Mouse (Mus musculus): ENCODE measurements around the gene Mpnd. TPM values are rescaled to one million over a fixed set of nuclear protein-coding genes. Genes with fewer than 3 reads are reported as not detected.
A peak's percentile ranks its signal among the peaks of the same experiment; 100 is the strongest.

The Mpnd gene
- polyA plus RNA-seq, 1 experiment: 51.1 TPM

DNA sequence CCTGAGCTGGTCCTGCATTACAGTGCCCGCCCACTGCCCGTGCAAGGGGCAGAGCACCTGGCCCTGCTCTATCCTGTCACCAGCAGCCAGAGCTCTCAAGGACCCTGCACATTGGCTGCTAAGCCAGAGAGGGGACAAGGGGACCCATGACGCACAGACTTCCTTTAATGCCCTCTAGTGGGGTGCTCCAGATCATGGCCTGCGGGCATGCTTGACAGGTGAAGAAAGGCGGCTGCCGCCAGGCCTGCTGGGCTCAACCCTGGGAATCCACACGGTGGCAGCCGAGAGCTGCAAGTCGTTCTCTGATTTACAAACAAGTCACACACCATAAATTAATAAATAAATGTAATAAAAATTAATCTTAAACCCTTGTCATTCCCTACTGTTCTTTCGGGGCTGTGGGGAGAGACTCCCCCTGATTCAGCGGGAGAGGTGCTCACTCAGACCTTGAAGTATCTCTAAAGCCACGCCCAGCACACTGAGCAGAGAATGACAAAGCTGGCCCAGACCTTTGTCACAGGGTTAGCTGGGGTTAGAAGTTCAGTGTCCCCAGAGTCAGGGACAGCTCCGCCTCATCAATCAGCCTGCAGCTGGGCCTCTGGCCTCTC is 29.2 kb upstream of the Mpnd start:
- no peak overlapping the region for H3K4me3 ChIP-seq (ENCODE audit: insufficient read depth, low read length)
- TF ChIP-seq CTCF (IDR thresholded peaks at IDR 0.05; ENCODE audit: borderline replicate concordance, insufficient read depth, low read length) (peak; percentile 72), POLR2A (IDR thresholded peaks at IDR 0.05; ENCODE audit: low read depth, low read length) (no peak)
- no peak overlapping the region for H3K27ac ChIP-seq (ENCODE audit: insufficient read depth, low read length)
- no peaks in the 10 kb centered on the region for H3K4me1 ChIP-seq (ENCODE audit: control insufficient read depth, insufficient read depth, low read length)

- no peaks in the 10 kb centered on the region for H3K4me1 ChIP-seq (ENCODE audit: control insufficient read depth, insufficient read depth, low read length)
- no peak overlapping the region for H3K4me3 ChIP-seq (ENCODE audit: insufficient read depth, low read length)
- no peak for TF ChIP-seq CTCF (IDR thresholded peaks at IDR 0.05; ENCODE audit: borderline replicate concordance, insufficient read depth, low read length)
- TF ChIP-seq POLR2A (IDR thresholded peaks at IDR 0.05; ENCODE audit: low read depth, low read length): no peak
- H3K27ac ChIP-seq (ENCODE audit: insufficient read depth, low read length): no peak overlapping the region
Observed at GRCm38 (mm10) chr17:55977301-55977700, 28.2 kb upstream of the Mpnd start.

- Histone ChIP-seq H3K4me3 (ENCODE audit: insufficient read depth, low read length) (peak within 1 kb of the TSS; percentile 47), H3K4me1 (ENCODE audit: control insufficient read depth, insufficient read depth, low read length) (no peaks in the 10 kb centered on the region), H3K27ac (ENCODE audit: insufficient read depth, low read length) (no peak within 1 kb of the TSS)
- TF ChIP-seq POLR2A (IDR thresholded peaks at IDR 0.05; ENCODE audit: low read depth, low read length) (no peak; the same call in 1 of the 2 replicates), CTCF (IDR thresholded peaks at IDR 0.05; ENCODE audit: borderline replicate concordance, insufficient read depth, low read length) (no peak)
Observed at GRCm38 (mm10) chr17:55986030-55986961, 19.2 kb upstream of the Mpnd start, which contains the start of gene Fsd1. Fsd1 (plus strand) TSS chr17:55986509.

DNA sequence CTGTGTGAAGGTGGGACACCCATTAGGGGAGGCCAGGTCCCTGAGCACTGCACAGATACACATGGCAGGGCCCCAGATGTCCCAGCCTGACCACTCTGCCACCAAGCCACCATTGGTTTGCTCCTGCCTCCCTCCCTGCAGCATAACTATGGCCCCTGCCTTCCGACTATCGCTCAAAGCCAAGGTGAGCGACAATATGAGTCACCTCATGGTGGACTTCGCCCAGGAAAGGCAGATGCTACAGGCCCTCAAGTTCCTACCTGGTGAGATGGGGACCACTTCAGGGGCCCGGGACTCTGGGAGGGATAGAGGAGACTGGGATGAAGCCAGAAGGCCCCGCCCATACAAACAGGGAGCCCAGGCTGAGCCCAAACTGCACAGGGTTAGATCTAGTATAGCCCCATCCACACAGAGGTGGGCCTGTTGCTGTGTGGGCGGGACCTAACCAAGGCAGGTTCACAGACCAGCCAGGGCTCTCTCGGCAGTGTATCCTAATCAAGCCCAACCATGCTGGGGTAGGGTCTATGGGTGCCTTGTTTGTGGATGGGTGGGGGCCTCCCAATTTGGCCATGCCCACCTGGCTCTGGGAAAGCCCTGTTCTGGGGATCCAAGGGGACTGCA is 15.1 kb upstream of the Mpnd start:
- Histone ChIP-seq H3K4me3 (ENCODE audit: insufficient read depth, low read length) (no peak overlapping the region), H3K4me1 (ENCODE audit: control insufficient read depth, insufficient read depth, low read length) (no peaks in the 10 kb centered on the region), H3K27ac (ENCODE audit: insufficient read depth, low read length) (no peak overlapping the region)
- TF ChIP-seq POLR2A (IDR thresholded peaks at IDR 0.05; ENCODE audit: low read depth, low read length): no peak
- no peak for TF ChIP-seq CTCF (IDR thresholded peaks at IDR 0.05; ENCODE audit: borderline replicate concordance, insufficient read depth, low read length)

GRCm38 (mm10) chr17:55996007-55996406 is 9.5 kb upstream of the Mpnd start:
- H3K4me1 ChIP-seq (ENCODE audit: control insufficient read depth, insufficient read depth, low read length): no peaks in the 10 kb centered on the region
- H3K4me3 ChIP-seq (ENCODE audit: insufficient read depth, low read length): no peak overlapping the region
- TF ChIP-seq POLR2A (IDR thresholded peaks at IDR 0.05; ENCODE audit: low read depth, low read length): no peak
- TF ChIP-seq CTCF (IDR thresholded peaks at IDR 0.05; ENCODE audit: borderline replicate concordance, insufficient read depth, low read length): no peak
- no peak overlapping the region for H3K27ac ChIP-seq (ENCODE audit: insufficient read depth, low read length)

- H3K4me1 ChIP-seq (ENCODE audit: control insufficient read depth, insufficient read depth, low read length): no peaks in the 10 kb centered on the region
- no peak overlapping the region for H3K27ac ChIP-seq (ENCODE audit: insufficient read depth, low read length)
- H3K4me3 ChIP-seq (ENCODE audit: insufficient read depth, low read length): no peak overlapping the region
- TF ChIP-seq POLR2A (IDR thresholded peaks at IDR 0.05; ENCODE audit: low read depth, low read length) (no peak), CTCF (IDR thresholded peaks at IDR 0.05; ENCODE audit: borderline replicate concordance, insufficient read depth, low read length) (no peak)
Observed at GRCm38 (mm10) chr17:55999794-56000499, 5.6 kb upstream of the Mpnd start.

DNA sequence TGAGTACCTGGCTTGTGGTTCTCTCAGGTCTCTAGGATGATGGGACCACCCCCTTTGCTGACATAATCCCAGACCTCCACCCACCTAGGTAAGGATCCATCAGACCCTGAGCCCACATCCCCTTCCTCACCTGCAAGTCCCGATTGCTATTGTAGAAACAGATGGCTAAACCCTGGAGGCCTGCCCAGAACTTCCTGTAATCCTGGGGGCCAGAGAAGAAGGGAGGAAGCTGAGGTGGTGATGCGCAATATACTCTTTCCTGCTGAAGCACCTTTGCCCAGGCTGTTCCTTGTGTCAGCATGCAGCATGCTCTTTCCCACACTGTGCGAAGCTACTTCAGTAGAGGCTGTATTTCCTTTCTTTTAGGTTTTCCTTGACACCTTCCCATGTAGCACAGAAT is 2.5 kb upstream of the Mpnd start:
- Histone ChIP-seq H3K27ac (ENCODE audit: insufficient read depth, low read length) (no peak overlapping the region), H3K4me1 (ENCODE audit: control insufficient read depth, insufficient read depth, low read length) (no peaks in the 10 kb centered on the region), H3K4me3 (ENCODE audit: insufficient read depth, low read length) (no peak overlapping the region)
- TF ChIP-seq POLR2A (IDR thresholded peaks at IDR 0.05; ENCODE audit: low read depth, low read length): no peak
- TF ChIP-seq CTCF (IDR thresholded peaks at IDR 0.05; ENCODE audit: borderline replicate concordance, insufficient read depth, low read length): no peak

DNA sequence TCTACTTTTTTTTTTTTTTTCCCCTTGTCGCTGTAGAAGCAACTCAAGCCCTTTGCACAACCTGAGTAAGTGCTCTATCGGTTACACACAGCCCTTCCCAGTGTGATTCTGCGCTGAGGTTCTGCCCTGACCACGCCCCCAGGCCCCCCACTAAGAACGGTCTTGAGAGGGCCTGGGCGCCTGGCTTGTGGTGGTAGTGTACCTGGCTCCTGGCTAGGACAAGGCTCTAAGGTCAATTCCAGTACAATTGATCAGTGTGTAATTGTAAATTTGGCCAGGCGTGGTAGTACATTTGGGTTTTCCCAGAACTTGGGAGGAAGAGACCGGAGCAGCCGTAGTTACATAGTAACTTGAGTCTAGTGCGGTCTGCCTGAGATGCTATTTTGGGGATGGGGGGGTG is 1.4 kb downstream of the Mpnd start:
- TF ChIP-seq CTCF (IDR thresholded peaks at IDR 0.05; ENCODE audit: borderline replicate concordance, insufficient read depth, low read length) (no peak), POLR2A (IDR thresholded peaks at IDR 0.05; ENCODE audit: low read depth, low read length) (no peak)
- Histone ChIP-seq H3K4me3 (ENCODE audit: insufficient read depth, low read length) (no peak overlapping the region), H3K27ac (ENCODE audit: insufficient read depth, low read length) (no peak overlapping the region), H3K4me1 (ENCODE audit: control insufficient read depth, insufficient read depth, low read length) (no peaks in the 10 kb centered on the region)
